Mouse (Mus musculus) myocyte (in vitro differentiated cells): ENCODE measurements at regions not wholly inside any gene's neighbourhood (a gene's known extent, or its start where the extent isn't known, plus 50 kb on each side); places are given as distances from the start of the nearest gene placed in this dataset.

ENCODE experiments used
- H3K27me3 ChIP-seq: one replicate; pipeline ENCODE4 v1.6.1; 2011; ENCODE audit not compliant: control insufficient read depth, insufficient read depth, insufficient read length
- H3K36me3 ChIP-seq: one replicate; pipeline ENCODE4 v1.6.1; 2011; ENCODE audit not compliant: control insufficient read depth, insufficient read depth
- H3K4me2 ChIP-seq: one replicate; pipeline ENCODE4 v1.6.1; 2011; ENCODE audit warnings: low read depth, control low read depth
- H3K4me3 ChIP-seq: one replicate; pipeline ENCODE4 v1.5.1; 2011; ENCODE audit warnings: mild to moderate bottlenecking, control low read depth, moderate library complexity
- H3K79me2 ChIP-seq: one replicate; pipeline ENCODE4 v1.6.1; 2011; ENCODE audit not compliant: control insufficient read depth, insufficient read depth
- H3ac ChIP-seq: one replicate; pipeline ENCODE4 v1.6.1; 2011; ENCODE audit not compliant: control insufficient read depth, insufficient read length
- CEBPB ChIP-seq: IDR thresholded peaks from 2 replicates; pipeline ENCODE4 v1.6.1; 2011; ENCODE audit warnings: mild to moderate bottlenecking, moderate library complexity; ENCODE audit not compliant: poor library complexity, insufficient read depth, severe bottlenecking
- E2F4 ChIP-seq: IDR thresholded peaks from one replicate; pipeline ENCODE4 v1.6.1; 2011; ENCODE audit warnings: mild to moderate bottlenecking, control low read depth, moderate library complexity; ENCODE audit not compliant: insufficient read depth
- MAX ChIP-seq: IDR thresholded peaks from one replicate; pipeline ENCODE4 v1.6.1; 2011; ENCODE audit warnings: low read depth, mild to moderate bottlenecking, control low read depth
- MYOD1 ChIP-seq, 3 experiments: IDR thresholded peaks; one replicate each; pipeline ENCODE4 v1.6.1; 2011; ENCODE audit warnings: control low read depth in 2 of 3, low read depth in 2 of 3, mild to moderate bottlenecking in 2 of 3, moderate library complexity in 1 of 3; ENCODE audit not compliant: insufficient read length in 2 of 3, control insufficient read depth in 1 of 3
- MYOG ChIP-seq, 3 experiments: IDR thresholded peaks; one replicate each; pipeline ENCODE4 v1.6.1; 2011; ENCODE audit warnings: control low read depth in 2 of 3, low read depth in 2 of 3, mild to moderate bottlenecking in 2 of 3; ENCODE audit not compliant: insufficient read length in 2 of 3, control insufficient read depth in 1 of 3, insufficient read depth in 1 of 3
- POLR2A ChIP-seq: IDR thresholded peaks from one replicate; pipeline ENCODE4 v1.6.1; 2011; ENCODE audit warnings: low read depth, mild to moderate bottlenecking, control low read depth, moderate library complexity; ENCODE audit not compliant: insufficient read length
- POLR2AphosphoS2 ChIP-seq: IDR thresholded peaks from one replicate; pipeline ENCODE4 v1.6.1; 2011; ENCODE audit warnings: low read depth, control low read depth; ENCODE audit not compliant: insufficient read length
- REST ChIP-seq: IDR thresholded peaks from one replicate; pipeline ENCODE4 v1.6.1; 2011; ENCODE audit warnings: mild to moderate bottlenecking, control low read depth, moderate library complexity; ENCODE audit not compliant: insufficient read depth, insufficient read length
- SRF ChIP-seq: IDR thresholded peaks from one replicate; pipeline ENCODE4 v1.6.1; 2011; ENCODE audit warnings: low read depth; ENCODE audit not compliant: control insufficient read depth, insufficient read length
- TCF12 ChIP-seq: IDR thresholded peaks from one replicate; pipeline ENCODE4 v1.6.1; 2011; ENCODE audit warnings: mild to moderate bottlenecking, control low read depth; ENCODE audit not compliant: poor library complexity, insufficient read depth, severe bottlenecking
- TCF3 ChIP-seq: IDR thresholded peaks from one replicate; pipeline ENCODE4 v1.6.1; 2011; ENCODE audit warnings: low read depth, control low read depth; ENCODE audit not compliant: insufficient read length
- USF1 ChIP-seq: IDR thresholded peaks from one replicate; pipeline ENCODE4 v1.6.1; 2011; ENCODE audit warnings: low read depth, mild to moderate bottlenecking, control low read depth, moderate library complexity

- no peak for TF ChIP-seq E2F4
- no peak for TF ChIP-seq REST
- TF ChIP-seq POLR2A = no peak
- no peak for TF ChIP-seq MYOD1 (IDR thresholded peaks at IDR 0.05; ENCODE audit: control insufficient read depth in 1 of 3, insufficient read length in 2 of 3, low read depth in 2 of 3)
- TF ChIP-seq MYOG (IDR thresholded peaks at IDR 0.05; ENCODE audit: control insufficient read depth in 1 of 3, insufficient read depth in 1 of 3, insufficient read length in 2 of 3, low read depth in 2 of 3) = no peak
- TF ChIP-seq USF1 = peak; percentile 43
- no peak for TF ChIP-seq MAX
- no peak for TF ChIP-seq TCF12
- TF ChIP-seq CEBPB = peak; percentile 79; the same call in 1 of the 2 replicates
- TF ChIP-seq TCF3 = no peak
- TF ChIP-seq SRF = no peak
- no peak for TF ChIP-seq POLR2AphosphoS2
- Histone ChIP-seq H3K36me3 (no peaks in the 10 kb centered on the region), H3K79me2 (no peaks in the 10 kb centered on the region), H3K4me3 (no peak overlapping the region), H3ac (no peak overlapping the region), H3K27me3 (no peaks in the 10 kb centered on the region), H3K4me2 (no peak overlapping the region)
Measured at GRCm38 (mm10) chr13:97510431-97511261, 249.8 kb downstream of the Gm10260 start.

DNA sequence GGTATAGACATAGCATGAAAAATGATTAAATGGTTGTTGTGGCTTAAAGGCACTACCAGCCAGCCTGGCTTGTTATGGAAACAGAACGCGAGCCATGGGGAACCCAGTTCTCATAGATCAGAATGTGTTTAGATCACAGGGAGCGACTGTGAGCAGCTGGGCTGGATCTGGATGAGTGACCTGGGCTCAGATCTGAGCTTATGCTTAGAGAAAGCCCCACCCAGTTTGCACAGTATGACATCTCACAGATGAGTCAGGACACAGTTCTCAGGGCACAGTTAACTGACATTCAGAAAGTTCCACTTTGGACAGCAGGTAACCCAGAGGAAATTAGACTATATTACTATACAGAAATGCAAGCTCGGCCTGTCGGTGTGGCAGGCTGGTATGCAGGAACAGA lies 255.5 kb downstream of the Gm10260 start:
- no peaks in the 10 kb centered on the region for H3K79me2 ChIP-seq
- TF ChIP-seq CEBPB (no peak), REST (no peak), TCF3 (no peak), POLR2AphosphoS2 (no peak), POLR2A (no peak), MAX (no peak), MYOG (IDR thresholded peaks at IDR 0.05; ENCODE audit: control insufficient read depth in 1 of 3, insufficient read depth in 1 of 3, insufficient read length in 2 of 3, low read depth in 2 of 3) (no peak), TCF12 (no peak), SRF (no peak), E2F4 (no peak), USF1 (no peak), MYOD1 (IDR thresholded peaks at IDR 0.05; ENCODE audit: control insufficient read depth in 1 of 3, insufficient read length in 2 of 3, low read depth in 2 of 3) (no peak)
- no peak overlapping the region for H3K4me3 ChIP-seq
- H3K27me3 ChIP-seq = no peaks in the 10 kb centered on the region
- H3K4me2 ChIP-seq = no peak overlapping the region
- no peak overlapping the region for H3ac ChIP-seq
- H3K36me3 ChIP-seq = no peaks in the 10 kb centered on the region

GRCm38 (mm10) chr13:97503955-97504739 lies 256.3 kb downstream of the Gm10260 start:
- Histone ChIP-seq H3K36me3 (no peaks in the 10 kb centered on the region), H3K79me2 (no peaks in the 10 kb centered on the region), H3ac (no peak overlapping the region), H3K27me3 (no peaks in the 10 kb centered on the region), H3K4me3 (no peak overlapping the region), H3K4me2 (no peak overlapping the region)
- TF ChIP-seq E2F4 (no peak), REST (no peak), MYOD1 (IDR thresholded peaks at IDR 0.05; ENCODE audit: control insufficient read depth in 1 of 3, insufficient read length in 2 of 3, low read depth in 2 of 3) (no peak), MAX (no peak), USF1 (no peak), CEBPB (no peak), TCF3 (no peak), POLR2AphosphoS2 (no peak), POLR2A (no peak), MYOG (IDR thresholded peaks at IDR 0.05; ENCODE audit: control insufficient read depth in 1 of 3, insufficient read depth in 1 of 3, insufficient read length in 2 of 3, low read depth in 2 of 3) (no peak), TCF12 (no peak), SRF (no peak)

DNA sequence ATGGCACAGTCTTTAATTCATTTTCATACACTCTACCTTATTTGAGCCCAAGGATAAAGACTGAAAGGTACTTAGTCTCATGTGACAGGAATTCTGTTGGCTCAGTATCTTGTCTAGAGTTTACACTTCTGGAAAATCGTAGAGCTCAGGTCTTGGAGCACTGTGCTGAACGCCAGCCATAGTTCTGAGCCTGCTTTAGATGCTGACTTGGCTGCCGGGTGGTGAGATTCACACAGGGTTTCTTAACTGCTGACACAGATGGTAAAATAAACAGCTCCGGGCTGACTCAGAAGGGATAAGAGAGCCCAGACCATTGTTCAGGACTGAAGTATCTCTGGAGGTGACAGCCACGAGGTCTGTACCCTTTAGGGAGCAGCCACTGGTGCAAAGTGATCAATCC lies 257.0 kb downstream of the Gm10260 start:
- H3K27me3 ChIP-seq = no peaks in the 10 kb centered on the region
- no peaks in the 10 kb centered on the region for H3K79me2 ChIP-seq
- H3ac ChIP-seq = no peak overlapping the region
- no peaks in the 10 kb centered on the region for H3K36me3 ChIP-seq
- no peak for TF ChIP-seq MYOG (IDR thresholded peaks at IDR 0.05; ENCODE audit: control insufficient read depth in 1 of 3, insufficient read depth in 1 of 3, insufficient read length in 2 of 3, low read depth in 2 of 3)
- TF ChIP-seq USF1 = no peak
- TF ChIP-seq POLR2AphosphoS2 = no peak
- TF ChIP-seq SRF = no peak
- no peak for TF ChIP-seq E2F4
- no peak for TF ChIP-seq MAX
- TF ChIP-seq TCF12 = no peak
- no peak for TF ChIP-seq MYOD1 (IDR thresholded peaks at IDR 0.05; ENCODE audit: control insufficient read depth in 1 of 3, insufficient read length in 2 of 3, low read depth in 2 of 3)
- TF ChIP-seq CEBPB = no peak
- no peak for TF ChIP-seq POLR2A
- TF ChIP-seq REST = no peak
- TF ChIP-seq TCF3 = no peak
- no peak overlapping the region for H3K4me3 ChIP-seq
- H3K4me2 ChIP-seq = no peak overlapping the region
